Mouse (Mus musculus) cerebellum, adult 9-11 months (tissue): Measurements from ENCODE around the gene Ndufs4.
"Not testable (repeated sequence)": the region's sequence is repeated elsewhere in the genome, so short reads cannot be mapped to it uniquely, and the experiment has no call there.

Source experiments
- DNase-seq: peaks from one replicate; pipeline ENCODE4 v3.0.0; 2022

The Ndufs4 gene

DNA sequence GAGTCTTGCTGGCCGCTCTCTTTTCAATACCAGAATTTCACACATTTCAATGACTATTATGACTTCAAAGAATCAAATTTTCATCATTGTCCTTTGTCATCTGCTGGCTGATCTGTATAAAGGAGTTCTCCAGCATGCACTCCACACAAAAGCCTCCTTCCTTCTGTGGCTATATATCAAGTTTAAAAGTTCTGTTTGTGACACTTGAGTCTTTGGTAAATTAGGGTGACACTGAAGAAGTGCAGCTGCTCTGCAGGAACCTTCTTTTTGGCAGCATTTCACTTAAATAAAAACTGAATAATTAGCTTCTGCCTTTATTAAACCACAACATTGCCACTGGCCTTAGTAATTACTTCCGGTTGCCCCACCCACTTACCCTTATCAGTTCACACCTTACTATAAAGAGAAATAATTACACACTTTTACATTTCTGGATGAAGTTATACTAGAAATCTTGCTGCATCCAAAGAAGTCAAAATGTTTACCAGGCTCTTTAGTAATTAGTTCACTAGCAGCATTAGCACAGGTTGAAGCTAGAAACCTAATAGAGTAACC lies 68.1 kb downstream of the Ndufs4 start:
- no peak for DNase-seq

DNA sequence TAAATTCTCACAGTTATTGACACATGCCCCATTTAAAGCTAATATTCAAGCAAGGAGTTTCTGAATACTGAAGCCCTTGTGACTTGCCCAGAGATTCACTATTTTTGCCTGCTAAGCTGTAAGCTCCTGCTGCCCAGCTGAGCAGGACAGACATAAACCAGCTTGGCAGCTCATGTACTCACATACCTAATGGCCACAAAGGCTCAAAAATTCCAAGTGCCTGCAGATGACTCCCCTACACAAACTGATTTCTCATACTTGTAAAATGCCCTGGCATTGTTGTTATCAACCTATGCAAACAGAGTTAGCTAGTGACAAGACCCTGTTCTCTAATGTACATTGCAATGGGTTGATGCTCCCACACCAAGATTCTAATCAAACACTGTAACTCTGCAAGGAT lies 68.9 kb downstream of the Ndufs4 start:
- DNase-seq: no peak

DNA sequence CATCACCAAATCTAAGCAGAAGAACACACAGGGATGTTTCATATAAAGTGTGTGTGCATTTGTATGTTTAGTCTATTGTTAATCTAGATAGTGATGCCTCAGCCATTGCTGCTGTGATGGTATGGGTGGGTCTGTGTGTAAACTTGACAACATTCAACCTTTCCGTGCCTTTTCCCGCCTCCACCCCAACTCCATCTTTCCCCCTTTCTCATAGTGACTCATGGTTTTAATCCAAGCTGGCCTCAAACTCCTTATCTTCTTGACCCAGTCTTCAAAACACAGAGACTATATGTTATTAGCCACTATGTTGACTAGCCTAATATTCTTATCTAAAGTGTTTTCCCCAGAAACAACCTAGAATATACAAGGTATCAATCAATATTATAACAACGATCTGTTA lies 72.7 kb downstream of the Ndufs4 start:
- DNase-seq: no peak

DNA sequence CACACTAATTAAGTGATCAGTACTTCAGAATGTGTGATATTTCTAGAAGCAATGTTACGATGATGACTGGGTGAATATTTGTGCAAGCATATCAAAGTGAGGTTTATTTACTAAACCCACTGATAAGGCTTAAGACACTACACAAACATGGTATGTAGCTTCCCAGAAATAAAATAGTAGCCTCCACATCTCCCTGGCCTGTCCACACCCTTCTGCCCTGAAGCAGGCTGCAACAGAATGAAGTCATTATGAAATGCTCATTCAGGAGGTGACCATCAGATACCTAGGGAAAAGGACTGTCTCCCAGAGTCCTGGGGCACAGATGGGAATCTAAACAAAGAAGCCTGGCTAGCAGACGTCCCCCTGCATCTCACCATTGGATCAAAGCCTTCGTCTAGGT lies 73.1 kb downstream of the Ndufs4 start:
- no peak for DNase-seq

DNA sequence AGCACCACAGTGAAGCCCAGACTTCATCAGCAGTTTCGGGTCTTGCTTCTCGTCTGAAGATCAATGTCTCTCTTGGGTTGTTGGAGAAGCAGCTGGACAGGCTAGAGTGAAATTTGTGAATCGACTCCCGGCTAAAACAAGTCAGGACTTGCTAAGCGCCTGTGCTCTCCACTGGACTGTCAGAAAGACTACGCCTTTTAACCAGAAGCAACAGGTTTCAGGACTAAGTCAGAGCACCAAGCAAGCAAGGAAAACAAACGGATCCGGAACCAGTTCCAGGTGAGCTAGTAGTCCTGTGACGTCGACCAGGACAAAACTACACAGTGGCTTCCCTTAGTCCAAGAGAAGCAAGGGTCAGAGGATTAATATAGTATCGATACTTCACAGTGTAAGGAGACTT lies 77.5 kb downstream of the Ndufs4 start:
- no peak for DNase-seq

DNA sequence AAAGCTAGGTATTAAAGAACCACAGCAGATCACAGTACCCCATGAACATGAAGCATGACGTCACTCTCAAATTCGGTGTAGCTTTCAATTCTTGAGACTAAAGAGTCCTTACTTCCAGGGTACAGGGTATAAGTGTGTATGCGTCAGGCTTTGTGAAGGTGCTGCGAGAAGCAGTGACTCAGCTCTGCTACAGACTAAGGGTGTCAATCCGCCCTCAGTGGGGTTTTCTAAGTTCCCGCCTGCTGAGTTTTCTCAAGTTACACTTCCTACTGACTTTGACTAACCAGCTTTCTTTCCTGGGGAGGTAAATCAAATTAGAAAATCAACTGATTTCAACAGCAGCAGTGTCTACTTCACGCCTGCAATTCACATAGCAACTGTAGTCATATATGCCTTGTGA lies 83.4 kb downstream of the Ndufs4 start:
- DNase-seq: no peak

DNA sequence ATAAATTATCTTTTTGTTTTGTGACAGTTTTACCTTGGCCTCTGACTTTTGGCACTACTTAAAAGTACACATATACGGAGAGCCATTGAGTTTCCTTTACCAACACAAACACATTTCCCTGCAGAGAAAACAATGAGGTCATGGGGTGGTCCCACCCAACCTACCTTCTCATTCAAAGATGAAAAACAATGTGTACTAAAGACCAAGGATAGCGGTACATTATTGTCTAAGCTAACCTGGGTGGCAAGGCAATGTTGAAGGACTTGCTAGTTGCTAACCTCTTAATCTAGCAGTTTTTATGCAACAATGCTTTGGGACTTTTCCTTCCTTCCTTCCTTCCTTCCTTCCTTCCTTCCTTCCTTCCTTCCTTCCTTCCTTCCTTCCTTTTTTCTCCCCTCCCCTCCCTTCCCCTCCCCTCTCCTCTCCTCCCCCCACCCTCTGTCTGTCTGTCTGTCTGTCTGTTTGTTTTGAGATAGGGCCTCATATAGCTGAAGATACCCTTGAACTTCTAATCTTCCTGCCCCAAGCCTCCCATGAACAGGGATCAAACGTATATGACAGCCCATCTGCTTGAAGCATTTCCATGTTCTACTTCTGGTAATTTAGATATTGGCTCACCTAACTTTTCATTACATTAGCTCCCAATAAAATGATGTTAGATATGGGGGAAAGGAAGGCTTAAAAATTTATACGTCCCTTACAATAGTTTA lies 84.4 kb downstream of the Ndufs4 start:
- DNase-seq: no peak

DNA sequence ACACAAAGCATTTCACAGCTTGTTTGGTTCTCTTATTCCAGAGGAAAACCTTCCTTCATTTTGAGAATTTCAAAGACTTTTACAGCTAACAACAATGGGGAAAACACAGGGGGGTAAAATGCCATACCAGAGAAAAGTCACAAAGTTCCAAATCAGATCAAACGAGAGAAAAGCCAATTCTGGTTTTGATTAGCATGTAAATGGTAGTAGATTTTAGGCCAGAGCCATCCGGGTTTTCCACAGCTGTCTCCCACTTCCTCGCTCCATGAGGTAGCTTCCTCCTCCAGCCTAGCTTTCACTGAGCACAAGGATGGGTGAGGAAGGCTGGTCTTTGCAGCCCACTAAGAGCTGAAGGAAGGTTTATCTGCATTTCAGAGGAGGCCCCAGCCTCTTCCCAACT lies 90.3 kb downstream of the Ndufs4 start:
- DNase-seq: no peak

DNA sequence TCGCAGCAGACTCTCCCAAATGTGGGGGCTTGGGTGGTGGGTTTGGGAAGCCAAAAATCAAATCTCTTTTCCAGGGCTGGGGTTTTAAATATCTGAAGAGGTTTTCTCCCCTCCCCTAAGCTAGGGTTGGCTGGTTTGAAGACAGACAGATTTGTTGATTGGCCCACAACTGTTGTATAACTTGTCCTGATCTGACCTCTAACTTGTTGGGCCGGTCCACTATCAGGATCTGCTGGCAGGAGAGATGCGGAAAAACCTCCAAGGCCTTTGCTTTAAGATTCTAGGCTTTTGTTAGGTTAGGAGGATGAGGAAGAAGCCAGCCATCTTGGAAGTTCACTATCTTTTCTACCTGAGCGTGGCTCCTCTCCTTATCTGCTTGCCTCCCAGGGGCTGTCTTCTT lies 91.5 kb downstream of the Ndufs4 start:
- DNase-seq: no peak

DNA sequence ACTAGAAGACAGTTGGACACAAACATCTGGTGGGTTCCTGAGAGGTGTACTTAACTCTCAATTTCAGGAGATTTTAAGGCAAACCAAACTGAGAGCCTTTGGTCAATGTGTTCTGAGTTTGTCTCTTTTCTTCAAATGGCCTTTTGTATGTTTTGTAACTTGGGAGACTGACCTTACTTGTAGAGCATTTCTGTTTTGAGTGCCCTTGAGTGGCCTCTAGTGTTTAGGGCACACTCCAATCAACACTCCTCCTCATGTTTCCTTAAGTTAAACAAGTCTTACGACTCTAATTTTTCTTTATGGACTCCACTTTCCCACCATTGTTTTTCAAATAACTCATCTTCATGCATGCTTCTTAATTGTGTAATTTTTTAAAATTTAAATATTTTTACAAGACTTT lies 98.6 kb downstream of the Ndufs4 start:
- DNase-seq: no peak

DNA sequence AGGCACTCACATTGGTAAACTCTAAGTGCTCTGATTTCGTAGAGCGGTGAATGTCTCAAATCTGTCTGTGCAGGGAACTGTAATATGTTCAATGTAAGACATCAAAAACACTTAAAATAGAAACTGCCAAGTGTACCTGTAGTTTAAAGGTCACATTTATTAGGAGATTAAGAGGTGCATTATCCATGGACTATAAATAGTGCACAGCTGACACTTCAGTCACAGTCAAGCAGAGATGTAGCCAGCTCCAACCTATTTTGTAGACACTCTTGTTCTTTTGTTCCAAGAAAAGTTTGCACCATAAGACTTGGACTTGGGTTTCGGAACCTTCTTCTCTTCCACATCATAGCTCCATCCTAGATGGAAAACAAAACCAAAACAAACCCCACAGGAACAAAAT lies 99.5 kb downstream of the Ndufs4 start:
- DNase-seq: no peak

DNA sequence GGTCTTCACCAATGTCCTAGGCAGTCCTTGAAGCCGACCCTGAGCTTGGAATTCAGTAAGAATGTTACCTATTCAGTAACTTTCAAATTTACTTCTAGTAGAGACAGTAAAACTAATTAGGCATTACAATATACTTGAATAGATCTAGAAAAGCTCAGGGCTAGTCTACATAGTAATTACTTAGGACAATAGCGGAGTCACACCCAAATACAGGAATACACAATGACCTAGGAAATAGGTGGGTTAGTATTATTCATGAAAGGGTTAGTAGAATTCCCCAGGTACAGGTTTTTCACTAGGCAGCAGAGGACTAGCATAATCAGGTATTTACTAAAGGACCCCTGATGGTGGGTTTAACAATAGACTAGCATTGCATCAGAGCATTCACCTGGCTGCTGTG lies 109.4 kb downstream of the Ndufs4 start:
- not testable (repeated sequence) for DNase-seq

DNA sequence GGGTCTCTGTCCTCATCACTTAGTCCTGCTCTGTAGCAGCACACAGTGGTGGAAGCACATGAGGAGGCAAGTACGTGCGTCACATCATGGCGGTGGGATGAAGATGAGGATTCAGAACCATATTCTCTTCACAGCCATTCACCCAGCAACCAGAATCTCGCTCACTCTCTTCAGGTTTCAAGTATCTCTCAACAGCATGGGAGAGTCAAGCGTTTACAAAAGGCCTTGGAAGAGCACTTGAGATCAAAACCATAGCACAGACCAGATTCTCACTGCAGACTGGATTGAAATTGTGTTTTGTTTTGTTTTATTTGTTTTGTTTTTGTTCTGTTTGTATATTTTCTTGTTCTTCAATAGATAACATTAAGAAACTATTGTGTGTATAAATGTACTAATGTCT lies 110.8 kb downstream of the Ndufs4 start:
- DNase-seq: no peak

DNA sequence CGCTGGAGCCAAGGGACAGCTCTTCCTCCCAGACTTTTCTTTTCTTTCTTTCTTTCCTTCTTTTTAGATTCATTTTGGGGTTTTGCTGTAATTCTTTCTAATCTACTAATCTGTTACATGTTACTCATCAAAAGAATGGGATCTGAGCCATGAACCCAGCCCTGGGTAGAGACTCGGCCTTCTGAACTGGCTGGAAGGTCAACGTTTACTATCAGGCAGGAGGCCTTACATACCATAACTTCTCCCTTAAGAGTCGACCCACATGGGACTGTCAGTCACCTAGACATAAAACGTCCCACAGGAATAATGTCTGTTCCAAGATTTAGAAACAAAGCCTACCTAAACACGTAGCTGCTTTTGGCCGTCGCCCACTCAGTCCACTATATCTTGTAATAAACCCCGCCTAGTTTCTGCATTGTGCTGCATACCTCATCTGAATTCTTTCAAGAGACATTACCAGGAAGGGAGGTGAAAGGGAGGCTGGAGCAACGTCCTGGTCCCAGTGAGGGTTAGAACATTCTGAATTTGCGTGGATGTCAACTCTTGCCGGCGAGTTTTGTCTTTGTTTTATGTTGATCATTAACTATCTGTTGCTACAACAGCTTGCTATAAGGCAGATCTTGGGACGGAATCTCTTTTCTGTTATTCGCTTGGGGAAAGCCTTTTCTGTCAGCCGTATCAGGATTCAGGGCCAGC lies 116.5 kb downstream of the Ndufs4 start:
- DNase-seq: no peak

DNA sequence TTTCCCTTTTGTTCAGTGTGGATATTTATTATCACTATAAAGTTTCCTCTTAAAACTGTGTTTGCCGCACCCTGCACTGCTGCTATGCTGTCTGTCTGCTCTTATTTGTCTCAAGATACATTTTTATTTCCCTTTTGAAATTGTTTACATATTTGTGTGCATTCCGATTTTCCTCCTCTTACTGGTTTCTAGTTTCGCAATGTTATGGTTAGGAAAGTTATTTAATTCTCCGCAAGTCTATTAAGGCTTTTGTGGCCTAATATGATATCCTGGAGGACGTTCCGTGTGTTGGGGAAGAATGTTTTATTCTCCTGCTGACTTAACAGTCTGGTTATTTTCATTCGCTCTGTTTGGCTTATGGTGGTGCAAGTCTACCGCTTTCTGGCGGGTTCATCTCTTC lies 120.3 kb downstream of the Ndufs4 start:
- DNase-seq: no peak

DNA sequence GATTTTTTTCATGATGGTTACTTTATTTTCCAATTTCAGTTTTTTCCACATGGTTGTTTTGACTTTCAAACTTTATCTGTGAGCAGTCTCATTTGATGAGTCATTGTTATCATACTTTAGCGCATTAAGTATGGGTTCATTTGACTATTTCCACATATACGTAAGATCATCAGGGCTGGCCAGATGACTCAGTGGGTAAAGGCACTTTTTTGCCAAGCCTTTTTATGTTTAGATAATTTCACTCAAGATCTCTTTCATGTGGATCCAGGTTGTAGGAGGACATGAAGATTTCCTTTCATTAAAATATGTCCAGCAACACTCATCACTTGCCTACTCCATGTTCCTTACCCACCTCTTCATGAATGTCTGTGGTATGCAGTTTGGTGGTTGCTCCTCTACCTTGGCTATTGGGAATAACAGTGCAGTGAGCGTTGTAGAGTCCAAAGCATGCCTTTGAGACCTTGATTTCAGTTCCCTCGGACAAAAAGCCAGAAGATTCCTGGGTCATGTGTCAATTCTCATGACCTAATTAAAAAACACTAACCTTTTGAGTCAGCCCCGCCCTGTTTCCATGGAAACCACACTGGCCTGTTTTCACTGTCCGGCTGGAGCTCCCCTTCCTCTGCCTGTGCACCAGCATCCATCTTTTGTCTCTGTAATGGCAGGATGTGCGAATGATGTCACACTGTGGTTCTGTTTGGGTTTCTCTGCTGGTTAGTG lies 127.4 kb downstream of the Ndufs4 start:
- DNase-seq: no peak

DNA sequence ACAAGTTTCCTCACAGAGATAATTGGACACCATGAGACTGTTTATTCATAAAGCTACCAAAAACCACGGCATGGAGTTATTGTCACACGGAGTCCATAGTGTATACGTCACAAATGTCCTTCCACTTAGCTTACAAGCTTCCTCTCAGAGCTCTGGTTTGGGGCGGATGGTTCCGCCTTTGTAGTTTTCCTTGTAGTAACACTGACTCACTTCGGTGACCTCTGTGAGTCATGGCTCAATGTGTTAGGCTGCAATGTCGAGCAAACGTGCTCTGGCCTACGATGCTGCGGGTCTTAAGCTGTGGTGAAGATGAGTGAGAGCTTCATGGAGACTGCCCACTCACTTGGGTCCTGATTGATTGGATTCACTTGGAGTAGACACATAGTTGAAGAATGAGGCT lies 133.4 kb downstream of the Ndufs4 start:
- DNase-seq: no peak
